25 mouse cellular contexts compared by ENCODE assay signal in genomic region chr11:78755299-78755698, GRCm38 (mm10).
"Had no signal": no experiment of that assay in that cellular context is flagged by ENCODE, and none has a peak within 500 bp of the region (broad histone marks: within the 10 kb centered on the region; RNA-seq: fewer than 3 reads in every experiment).

No protein-coding gene starts in this region.

- H3K27me3 ChIP-seq: heart, embryonic 12.5 days; hindbrain, embryonic 12.5 days; intestine, embryonic 15.5 days; limb, embryonic 13.5 days; limb, embryonic 15.5 days had no signal

- H3K27ac ChIP-seq: gastrocnemius, adult 2 months; heart, embryonic 10.5 days; hindbrain, embryonic 10.5 days; hindbrain, embryonic 12.5 days; hindbrain, embryonic 14.5 days; intestine, embryonic 15.5 days; layer of hippocampus, adult 2 months; limb, embryonic 13.5 days; limb, embryonic 15.5 days; liver, embryonic 12.5 days; liver, embryonic 14.5 days had no signal

- H3K4me3 ChIP-seq: gastrocnemius, adult 2 months; heart, embryonic 10.5 days; heart, embryonic 12.5 days; hindbrain, embryonic 10.5 days; hindbrain, embryonic 12.5 days; intestine, embryonic 15.5 days; layer of hippocampus, adult 2 months; limb, embryonic 13.5 days; limb, embryonic 15.5 days; liver, embryonic 12.5 days had no signal

- H3K9ac ChIP-seq: heart, embryonic 12.5 days; hindbrain, embryonic 12.5 days; hindbrain, embryonic 14.5 days; intestine, embryonic 15.5 days; limb, embryonic 13.5 days; limb, embryonic 15.5 days; liver, embryonic 12.5 days; liver, embryonic 14.5 days had no signal

- H3K9me3 ChIP-seq: heart, embryonic 10.5 days; heart, embryonic 12.5 days; hindbrain, embryonic 10.5 days; hindbrain, embryonic 12.5 days; intestine, embryonic 15.5 days; limb, embryonic 13.5 days; limb, embryonic 15.5 days; liver, embryonic 12.5 days had no signal

- DNase-seq: gastrocnemius, adult 2 months; gastrocnemius, postnatal 10 days; gastrocnemius, postnatal 25 days; heart, adult 18-20 months; heart, postnatal 10 days; heart, postnatal 4 days; kidney, adult 18-20 months; kidney, adult 8-10 months; kidney, postnatal 10 days; kidney, postnatal 25 days; kidney, postnatal 4 days; layer of hippocampus, adult 9-11 months; layer of hippocampus, postnatal 36 days; left cerebral cortex, postnatal 4 days had no signal

- H3K36me3 ChIP-seq: heart, embryonic 10.5 days; heart, embryonic 12.5 days; hindbrain, embryonic 10.5 days; hindbrain, embryonic 12.5 days; intestine, embryonic 15.5 days; limb, embryonic 13.5 days; limb, embryonic 15.5 days; liver, embryonic 12.5 days had no signal
